Mouse (Mus musculus) hindbrain, postnatal 0 days (tissue): ENCODE results near the gene Ldb2. TPM values are rescaled to one million over a fixed set of nuclear protein-coding genes. Genes with fewer than 3 reads are reported as not detected.

Experiments used
- ATAC-seq: fragments of 200-750 bp; cut with Nextera tagmentation; 2 replicates; pipeline ENCODE4 v1.8.0; 2017; ENCODE audit warnings: mild to moderate bottlenecking, moderate TSS enrichment, moderate library complexity
- DNase-seq: peaks from one replicate; pipeline ENCODE4 v3.0.0-alpha.2; 2015; ENCODE audit warnings: low spot score
- H3K27ac ChIP-seq: fragments of 300-500 bp; sonication (generic); 2 replicates; pipeline ENCODE4 v1.5.1; 2014; ENCODE audit warnings: mild to moderate bottlenecking
- H3K27me3 ChIP-seq: fragments of 300-500 bp; sonication (generic); 2 replicates; pipeline ENCODE4 v1.6.1; 2014; ENCODE audit warnings: low read length, mixed read lengths; ENCODE audit not compliant: insufficient read depth
- H3K36me3 ChIP-seq: fragments of 300-500 bp; sonication (generic); 2 replicates; pipeline ENCODE4 v1.6.1; 2014; ENCODE audit warnings: low read length, mixed read lengths; ENCODE audit not compliant: insufficient read depth
- H3K4me1 ChIP-seq: fragments of 300-500 bp; sonication (generic); 2 replicates; pipeline ENCODE4 v1.6.1; 2014; ENCODE audit warnings: antibody characterized with exemption, low read length, mixed read lengths; ENCODE audit not compliant: insufficient read depth
- H3K4me2 ChIP-seq: fragments of 300-500 bp; sonication (generic); 2 replicates; pipeline ENCODE4 v1.6.1; 2014; ENCODE audit warnings: low read depth, mild to moderate bottlenecking, low read length, moderate library complexity, mixed read lengths
- H3K4me3 ChIP-seq: fragments of 300-500 bp; sonication (generic); 2 replicates; pipeline ENCODE4 v1.5.1; 2014; ENCODE audit warnings: low read length
- H3K9ac ChIP-seq: fragments of 300-500 bp; sonication (generic); replicated peaks from 2 replicates; pipeline ENCODE4 v1.6.1; 2014; ENCODE audit warnings: mild to moderate bottlenecking, low read length, moderate library complexity, mixed read lengths
- H3K9me3 ChIP-seq: fragments of 300-500 bp; sonication (generic); 2 replicates; pipeline ENCODE4 v1.6.1; 2016; ENCODE audit warnings: low read length, mixed read lengths
- CTCF ChIP-seq: IDR thresholded peaks from 2 replicates; pipeline ENCODE4 v1.5.1; 2016; ENCODE audit warnings: antibody characterized with exemption, control low read depth, low read depth
- WGBS: fragments of 180-500 bp; shearing (Covaris S2); extraction: QIAGEN DNeasy Blood & Tissue Kit; methylation state at CpG from one replicate; pipeline ENCODE4 v1.1.7; 2014; 5-methylcytosine and 5-hydroxymethylcytosine counted together
- polyA plus RNA-seq: library from polyadenylated mRNA; unstranded; fragments of >200 nt; fragmentation: Nextera tagmentation; extraction: Ambion mirVana; gene quantifications from 2 replicates; pipeline ENCODE4 v1.2.1, GENCODE M21; 2015
- total RNA-seq: library from RNA; depleted of rRNA; stranded (reverse); fragments of >200 nt; gene quantifications from 2 replicates; pipeline ENCODE4 v1.2.3, GENCODE M21; 2014

Gene Ldb2
- total and polyA plus RNA-seq, 2 experiments from 2014 or later, result 28.1 to 35.1 TPM

GRCm38 (mm10) chr5:44726546-44727476 is 72.7 kb downstream of the Ldb2 start:
- no peak for TF ChIP-seq CTCF
- Histone ChIP-seq H3K27me3 (no peaks in the 10 kb centered on the region), H3K4me1 (no peaks in the 10 kb centered on the region), H3K4me3 (no peak overlapping the region), H3K9me3 (no peaks in the 10 kb centered on the region), H3K27ac (0 out of 2 replicates have a peak overlapping the region, but pooled peaks have one; percentile 49), H3K36me3 (no peaks in the 10 kb centered on the region), H3K4me2 (no peak overlapping the region), H3K9ac (no peak overlapping the region)
- WGBS, result 65% methylated on average over 14 of the region's 14 CpGs
- ATAC-seq (peak; percentile 45), DNase-seq (peak; percentile 32)

- H3K4me1 ChIP-seq, result no peaks in the 10 kb centered on the region
- no peak overlapping the region for H3K9ac ChIP-seq
- H3K36me3 ChIP-seq, result no peaks in the 10 kb centered on the region
- H3K9me3 ChIP-seq, result no peaks in the 10 kb centered on the region
- no peak overlapping the region for H3K4me2 ChIP-seq
- no peak overlapping the region for H3K27ac ChIP-seq
- no peak for ATAC-seq
- H3K4me3 ChIP-seq, result no peak overlapping the region
- TF ChIP-seq CTCF, result no peak
- WGBS, result 88% methylated on average over 2 of the region's 2 CpGs
- no peak for DNase-seq
- no peaks in the 10 kb centered on the region for H3K27me3 ChIP-seq
Measured at GRCm38 (mm10) chr5:44725501-44725900, 74.0 kb downstream of the Ldb2 start.

GRCm38 (mm10) chr5:44719872-44720271 is 79.6 kb downstream of the Ldb2 start:
- ATAC-seq (no peak), DNase-seq (no peak)
- no peaks in the 10 kb centered on the region for H3K36me3 ChIP-seq
- H3K4me1 ChIP-seq, result no peaks in the 10 kb centered on the region
- H3K4me2 ChIP-seq, result no peak overlapping the region
- H3K4me3 ChIP-seq, result no peak overlapping the region
- no peak overlapping the region for H3K27ac ChIP-seq
- TF ChIP-seq CTCF, result no peak
- H3K9me3 ChIP-seq, result no peaks in the 10 kb centered on the region
- H3K27me3 ChIP-seq, result no peaks in the 10 kb centered on the region
- 89% methylated on average over 1 of the region's 1 CpGs for WGBS
- H3K9ac ChIP-seq, result no peak overlapping the region

GRCm38 (mm10) chr5:44714508-44714907 is 85.0 kb downstream of the Ldb2 start:
- H3K27me3 ChIP-seq, result no peaks in the 10 kb centered on the region
- peaks cover 5% of the 10 kb centered on the region; the same call in 1 of the 2 replicates for H3K4me1 ChIP-seq
- WGBS, result 40% methylated on average over 4 of the region's 4 CpGs
- no peaks in the 10 kb centered on the region for H3K9me3 ChIP-seq
- no peak overlapping the region for H3K27ac ChIP-seq
- DNase-seq, result no peak
- TF ChIP-seq CTCF, result no peak
- H3K36me3 ChIP-seq, result no peaks in the 10 kb centered on the region
- no peak overlapping the region for H3K4me2 ChIP-seq
- H3K9ac ChIP-seq, result no peak overlapping the region
- H3K4me3 ChIP-seq, result no peak overlapping the region
- ATAC-seq, result no peak

GRCm38 (mm10) chr5:44713181-44713789 is 86.2 kb downstream of the Ldb2 start:
- no peaks in the 10 kb centered on the region for H3K36me3 ChIP-seq
- H3K27me3 ChIP-seq, result no peaks in the 10 kb centered on the region
- no peak overlapping the region for H3K27ac ChIP-seq
- peak; percentile 59; the same call in 1 of the 2 replicates for ATAC-seq
- no peak for TF ChIP-seq CTCF
- no peak overlapping the region for H3K4me2 ChIP-seq
- no peak overlapping the region for H3K9ac ChIP-seq
- H3K4me3 ChIP-seq, result no peak overlapping the region
- DNase-seq, result peak; percentile 45
- H3K9me3 ChIP-seq, result no peaks in the 10 kb centered on the region
- H3K4me1 ChIP-seq, result peaks cover 5% of the 10 kb centered on the region; the same call in 1 of the 2 replicates
- WGBS, result 13% methylated on average over 5 of the region's 5 CpGs

- ATAC-seq, result no peak
- H3K9me3 ChIP-seq, result no peaks in the 10 kb centered on the region
- no peak overlapping the region for H3K4me2 ChIP-seq
- no peak overlapping the region for H3K4me3 ChIP-seq
- H3K9ac ChIP-seq, result no peak overlapping the region
- no peak overlapping the region for H3K27ac ChIP-seq
- no peak for TF ChIP-seq CTCF
- peak; percentile 68 for DNase-seq
- WGBS, result 33% methylated on average over 5 of the region's 5 CpGs
- no peaks in the 10 kb centered on the region for H3K27me3 ChIP-seq
- H3K36me3 ChIP-seq, result no peaks in the 10 kb centered on the region
- H3K4me1 ChIP-seq, result peaks cover 5% of the 10 kb centered on the region; the same call in 1 of the 2 replicates
Measured at GRCm38 (mm10) chr5:44711211-44711610, 88.3 kb downstream of the Ldb2 start.
